Mouse (Mus musculus) MEL-GATA-1-ER (cell line): ENCODE measurements around the gene Hlcs.
A peak's percentile ranks its signal among the peaks of the same experiment; 100 is the strongest.

Experiments used
- DNase-seq: peaks from one replicate; pipeline ENCODE4 v3.0.0-alpha.2; 2012; ENCODE audit warnings: low read depth; ENCODE audit errors: extremely low read depth

Gene Hlcs

DNA sequence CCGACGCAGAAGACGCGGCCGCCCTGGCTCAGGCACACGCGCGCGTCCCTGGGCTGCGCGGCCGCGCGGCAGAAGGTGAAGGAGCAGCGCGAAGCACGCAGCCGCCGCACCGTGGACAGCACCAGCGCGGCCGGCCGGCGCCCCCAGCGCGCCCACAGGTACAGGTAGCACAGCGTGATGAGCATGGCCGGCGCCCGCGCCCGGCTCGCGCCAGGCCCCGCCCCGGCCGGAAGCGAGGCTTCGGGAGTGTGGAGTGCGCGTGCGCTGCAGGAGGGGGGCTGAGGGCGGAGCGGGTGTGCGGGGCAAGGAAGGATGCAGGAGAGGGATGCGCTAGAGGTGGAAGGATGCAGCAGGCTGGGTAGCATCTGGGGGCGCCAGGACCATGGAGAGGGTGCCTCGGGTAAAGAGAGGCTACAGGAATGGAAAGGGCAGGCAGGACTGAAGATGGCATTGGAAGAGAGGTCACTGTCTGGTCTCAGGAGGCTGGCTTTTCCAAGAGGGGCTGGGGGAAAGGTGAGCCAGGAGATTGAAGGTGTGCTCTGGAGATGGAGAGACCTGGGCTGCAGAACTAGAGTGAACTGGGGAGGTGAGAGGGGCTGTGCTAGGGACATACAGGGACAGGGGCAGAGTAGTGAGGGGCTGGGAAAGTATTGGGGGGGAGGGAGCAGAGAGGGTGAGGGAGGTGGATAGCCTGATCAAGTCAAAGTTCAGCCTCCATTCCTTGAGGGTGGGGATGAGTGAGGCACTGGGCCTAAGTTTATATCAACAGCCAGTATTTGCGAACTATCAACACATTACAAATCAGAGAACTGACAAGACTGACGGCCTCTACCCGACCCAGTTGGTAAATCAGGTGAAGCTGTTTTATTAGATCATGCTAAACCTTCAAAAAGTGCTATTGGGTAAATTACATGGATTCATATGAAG is 23.0 kb downstream of the Hlcs start:
- DNase-seq, result peak; percentile 26

DNA sequence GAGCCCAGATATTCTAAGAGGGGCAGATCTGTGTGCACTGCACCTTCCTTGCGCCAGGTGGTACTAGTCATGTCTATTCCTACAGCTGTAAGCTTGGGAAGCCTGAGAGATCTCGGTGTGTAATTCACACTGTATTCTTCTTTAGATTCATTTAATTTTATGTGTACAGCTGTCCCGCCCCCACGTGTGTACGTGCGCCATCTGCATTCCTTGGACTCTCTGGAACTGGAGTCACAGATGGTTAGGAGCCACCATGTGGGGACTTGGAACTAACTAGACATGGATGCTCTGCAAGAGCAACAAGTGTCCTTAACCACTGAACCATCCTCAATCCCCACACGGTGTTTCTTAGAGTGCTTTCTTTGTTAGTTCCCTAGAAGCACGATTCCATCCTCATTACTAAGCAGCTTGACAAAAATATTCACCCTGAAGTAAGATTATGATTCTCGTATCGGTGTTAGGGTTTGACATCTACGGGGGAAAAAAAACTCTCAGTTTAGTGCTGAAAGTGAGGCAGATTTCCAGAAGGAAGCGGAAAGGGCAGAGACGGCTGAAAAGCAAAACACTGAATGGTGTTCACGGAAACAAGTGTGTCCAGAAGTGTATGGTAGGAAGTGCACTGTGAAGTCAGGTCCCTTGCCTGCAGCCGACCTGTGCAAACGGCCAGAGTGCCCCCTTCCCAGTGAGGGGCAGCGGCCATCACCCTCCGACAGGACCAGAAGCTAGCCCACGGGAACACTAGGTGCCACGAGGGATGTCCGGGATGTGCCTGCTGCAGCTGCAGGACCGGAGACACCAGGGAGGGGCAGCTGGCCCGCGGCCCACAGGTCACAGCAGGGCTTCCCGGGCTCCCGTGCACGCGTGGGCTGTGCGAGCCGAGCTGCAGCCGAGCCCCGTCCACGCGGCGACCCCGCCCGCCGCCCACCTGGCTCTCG is 24.0 kb downstream of the Hlcs start:
- DNase-seq, result peak; percentile 15

DNA sequence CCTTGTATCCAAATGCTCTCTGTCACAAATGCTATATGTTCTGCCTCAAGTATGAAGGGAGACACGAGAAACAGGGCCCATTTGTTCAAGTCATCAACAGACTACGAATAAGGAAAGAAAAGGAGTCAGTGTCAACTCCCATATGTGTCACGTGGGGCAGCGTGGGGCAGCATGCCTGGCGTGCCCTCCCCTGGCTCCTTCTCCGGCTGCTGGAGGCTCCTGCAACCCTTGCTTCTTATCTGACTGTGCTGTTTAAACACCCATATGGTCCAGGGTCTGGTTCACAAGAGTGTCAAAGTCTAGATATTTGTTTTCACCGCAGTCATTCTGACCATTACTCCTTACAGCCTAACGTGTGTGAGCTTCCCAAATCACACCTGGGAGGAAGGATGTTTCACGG is 25.5 kb downstream of the Hlcs start:
- DNase-seq, result no peak

DNA sequence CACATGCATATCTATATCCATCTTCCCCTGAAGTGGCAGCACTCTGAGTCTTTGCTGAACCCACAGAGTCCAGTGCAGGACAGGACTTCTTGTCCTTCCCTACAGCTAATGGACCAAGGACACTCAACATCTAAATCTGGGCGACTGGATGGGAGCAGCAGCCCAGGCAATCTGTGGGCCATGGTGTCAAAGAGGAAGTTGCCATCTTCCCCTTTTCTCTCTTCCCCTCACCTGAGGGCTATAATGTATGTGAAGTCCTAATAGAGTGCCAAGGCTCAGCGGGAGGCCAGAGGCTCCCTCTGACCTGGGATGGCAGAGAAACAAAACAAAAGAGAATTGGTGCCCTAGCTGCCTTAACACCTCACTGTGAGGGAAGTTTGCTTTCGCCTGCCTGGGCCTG is 29.4 kb downstream of the Hlcs start:
- DNase-seq, result peak; percentile 23

DNA sequence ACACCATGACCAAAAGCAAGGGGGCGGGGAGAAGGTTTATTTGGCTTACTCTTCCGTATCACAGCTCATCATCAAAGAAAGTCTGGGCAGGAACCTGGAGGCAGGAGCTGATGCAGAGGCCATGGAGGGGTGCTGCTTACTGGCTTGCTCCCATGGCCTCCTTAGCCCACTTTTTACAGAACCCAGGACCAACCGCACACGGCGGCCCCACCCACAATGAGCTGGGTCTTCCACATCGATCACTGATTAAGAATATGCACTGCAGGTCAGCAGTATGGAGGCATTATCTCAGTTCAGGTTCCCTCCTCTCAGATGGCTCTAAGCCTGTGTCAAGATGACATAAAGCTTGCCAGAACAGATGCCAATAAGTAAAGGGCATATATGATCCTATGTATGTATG is 42.5 kb downstream of the Hlcs start:
- DNase-seq, result no peak

DNA sequence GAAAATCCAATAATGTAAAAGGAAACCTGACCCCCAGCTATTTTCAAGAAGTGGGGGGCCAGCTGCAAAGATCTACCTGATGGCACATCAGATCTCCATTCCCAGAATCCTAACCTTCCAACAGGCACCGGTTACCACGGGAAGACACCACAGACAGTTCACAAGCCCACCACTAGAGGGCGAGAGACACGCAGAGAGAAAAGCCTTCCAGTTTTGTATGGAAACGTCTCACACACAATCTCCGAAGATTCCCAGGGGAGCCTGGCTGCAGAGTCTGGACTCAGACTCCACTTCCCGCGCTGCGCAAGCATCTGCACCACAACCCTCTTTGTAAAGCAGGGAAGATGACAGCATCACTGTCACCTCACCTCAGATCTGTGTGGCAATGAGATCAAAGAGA is 43.7 kb downstream of the Hlcs start:
- peak; percentile 19 for DNase-seq

DNA sequence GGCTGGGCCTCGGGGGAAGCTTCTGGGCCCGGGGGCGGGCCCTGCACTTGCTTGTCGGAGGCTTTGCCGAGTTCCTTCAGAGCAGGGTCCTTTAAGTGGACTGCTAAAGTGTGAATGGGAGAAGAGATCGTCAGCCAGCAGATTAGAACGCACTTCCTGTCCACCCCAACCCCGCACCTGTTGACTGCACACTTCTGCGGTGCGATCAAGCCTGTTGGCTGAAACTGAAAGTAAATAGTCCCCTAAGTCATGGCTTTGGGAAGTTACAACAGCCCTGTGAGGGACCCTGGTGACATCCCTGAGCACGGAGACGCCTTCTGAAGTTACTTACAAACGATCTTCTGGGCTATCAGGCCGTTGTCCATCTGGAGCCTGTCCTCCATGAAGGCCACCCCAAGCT is 45.2 kb downstream of the Hlcs start:
- DNase-seq, result no peak

DNA sequence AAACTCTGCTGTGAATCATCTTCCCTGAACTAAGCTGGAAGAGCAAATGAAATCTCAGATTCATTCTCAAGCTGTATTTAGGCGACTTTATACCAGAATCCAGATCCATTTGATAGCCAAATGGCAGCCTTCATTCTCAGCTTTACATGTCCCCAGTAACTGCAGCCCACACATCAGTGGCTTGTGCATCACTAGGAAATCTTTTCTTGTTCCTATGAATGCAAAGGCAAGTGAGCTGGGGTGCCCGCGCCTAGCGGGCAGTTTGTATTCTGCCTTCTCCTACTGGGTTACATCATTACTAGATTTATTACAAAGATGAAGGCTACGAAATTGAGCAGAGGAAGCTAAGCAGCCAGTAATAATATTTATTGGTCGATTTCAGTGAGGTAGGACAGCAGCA is 48.8 kb downstream of the Hlcs start:
- DNase-seq, result no peak

DNA sequence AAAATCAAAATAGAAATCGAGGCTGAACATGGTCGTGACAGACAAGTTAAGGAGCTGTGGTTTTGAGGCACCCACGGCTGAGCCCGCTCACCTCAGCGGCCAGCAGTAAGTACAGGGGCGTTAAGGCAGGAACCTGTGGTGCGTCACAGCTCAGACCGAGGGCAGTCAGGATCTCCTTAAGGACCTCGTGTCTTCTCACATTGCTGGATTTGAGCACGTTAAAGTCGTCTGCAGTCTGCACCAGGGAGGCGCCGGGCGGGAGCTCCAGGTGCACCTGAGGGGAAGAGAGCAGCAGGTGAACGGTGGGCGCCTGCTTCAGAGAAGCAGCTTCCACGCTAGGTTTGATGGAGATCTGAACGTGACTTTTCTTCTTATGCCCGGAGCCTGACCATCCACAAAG is 50.9 kb downstream of the Hlcs start:
- DNase-seq, result no peak

DNA sequence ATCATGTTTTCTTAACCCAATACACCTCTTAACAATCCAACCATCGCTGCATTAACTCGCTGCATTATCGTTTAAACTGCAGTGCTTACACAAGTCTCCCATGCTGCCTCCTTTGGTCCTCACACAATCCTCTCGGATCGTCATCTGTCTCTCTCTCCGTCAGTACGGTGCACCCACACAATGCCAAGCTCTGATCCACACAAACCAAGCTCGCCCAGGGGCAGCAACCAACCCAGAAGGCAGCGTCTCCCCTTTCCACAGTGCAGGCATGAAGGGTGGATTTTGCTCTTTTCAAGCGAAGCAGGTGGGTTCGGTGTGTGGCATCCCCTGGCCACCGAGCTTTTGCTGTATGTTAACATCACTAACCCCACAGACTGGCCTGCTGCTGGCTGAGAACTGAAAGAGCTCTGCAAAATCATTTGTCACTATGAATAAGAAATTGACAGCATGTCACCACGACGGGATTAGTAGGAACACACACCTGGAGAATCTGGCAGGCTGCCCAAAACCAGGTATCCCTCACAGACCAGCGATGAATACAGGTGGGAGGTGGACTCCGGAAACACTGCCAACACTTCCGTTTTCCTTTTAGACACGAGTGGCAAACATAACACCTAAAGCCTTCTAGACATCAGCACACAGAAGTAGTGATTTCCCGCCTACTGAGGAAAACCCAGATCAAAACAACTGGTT is 52.3 kb downstream of the Hlcs start:
- DNase-seq, result no peak

DNA sequence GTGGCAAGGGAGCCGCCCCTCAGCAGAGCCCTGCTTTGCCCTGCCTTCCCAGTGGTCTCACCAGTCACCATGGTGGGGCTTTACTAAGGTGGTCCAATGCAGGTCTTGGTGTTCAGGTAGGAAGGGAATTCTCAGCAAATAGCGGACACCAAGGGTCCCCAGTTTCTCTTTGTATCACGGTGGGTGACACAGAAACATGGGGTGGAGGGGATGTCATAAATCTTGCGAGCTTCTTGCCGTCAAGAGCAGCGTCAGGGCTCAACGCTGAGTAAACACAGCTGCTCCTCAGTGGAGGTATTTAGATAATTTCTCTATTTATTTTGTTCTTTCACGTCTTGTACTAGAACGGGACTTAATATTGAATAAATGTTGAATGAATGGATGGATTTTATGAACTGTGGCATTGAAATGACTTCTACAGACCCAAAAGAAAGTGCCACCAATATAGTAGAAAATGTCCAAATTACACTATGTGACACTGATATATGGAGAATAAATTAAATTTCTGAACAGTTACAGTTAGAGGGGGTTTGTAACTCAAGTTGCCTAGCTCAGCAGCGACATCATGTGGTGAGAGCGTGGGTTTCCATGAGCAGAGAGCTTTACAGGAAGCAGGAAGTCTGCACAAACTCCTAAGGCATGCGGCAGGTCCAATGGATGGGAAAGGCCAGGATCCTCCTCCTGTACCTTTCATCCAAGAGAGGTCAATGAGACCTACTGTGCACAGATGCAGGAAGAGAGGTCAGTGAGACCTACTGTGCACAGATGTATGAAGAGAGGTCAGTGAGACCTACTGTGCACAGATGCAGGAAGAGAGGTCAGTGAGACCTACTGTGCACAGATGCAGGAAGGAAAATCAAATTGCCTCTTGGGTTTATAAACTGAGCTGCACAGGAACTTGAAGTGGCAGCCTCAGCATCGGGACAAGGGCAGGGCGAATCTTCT is 54.7 kb downstream of the Hlcs start:
- peak; percentile 64 for DNase-seq

DNA sequence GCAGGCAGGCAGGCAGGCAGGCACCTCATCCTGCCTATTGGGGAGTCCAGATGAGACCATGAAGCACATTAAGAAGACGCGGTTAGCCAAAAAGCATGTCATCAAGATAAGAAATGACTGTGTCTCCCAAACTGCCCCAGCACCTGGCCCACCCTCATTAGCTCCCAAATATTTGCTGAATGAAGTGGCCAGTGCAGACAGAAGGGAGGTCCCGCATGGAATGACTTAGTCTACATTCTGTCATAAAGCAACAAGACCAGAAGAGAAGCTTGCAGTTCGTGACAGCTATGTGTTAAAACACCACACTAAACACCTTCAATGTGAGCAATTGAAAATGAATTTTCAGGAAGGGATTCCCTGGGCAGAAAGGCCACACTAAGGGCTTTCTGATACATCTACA is 57.8 kb downstream of the Hlcs start:
- no peak for DNase-seq

DNA sequence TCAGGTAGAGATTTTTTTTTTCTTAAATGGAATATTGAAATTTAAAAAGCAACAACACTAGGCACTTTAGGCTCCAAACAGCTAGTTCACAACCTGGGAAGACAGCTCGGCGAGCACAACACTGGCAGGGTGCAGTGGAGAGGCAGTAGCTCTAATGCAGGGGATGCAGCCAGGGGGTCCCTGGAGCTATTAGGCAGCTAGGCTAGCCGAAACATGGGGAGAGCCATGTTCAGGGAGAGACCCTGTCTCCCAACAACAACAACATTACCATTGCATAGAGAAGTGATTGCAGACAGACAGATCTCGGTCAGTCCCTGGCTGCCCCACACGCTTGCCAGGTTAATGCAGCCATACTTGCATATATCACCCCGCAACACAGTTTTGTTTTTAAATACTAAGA is 58.3 kb downstream of the Hlcs start:
- DNase-seq, result no peak

DNA sequence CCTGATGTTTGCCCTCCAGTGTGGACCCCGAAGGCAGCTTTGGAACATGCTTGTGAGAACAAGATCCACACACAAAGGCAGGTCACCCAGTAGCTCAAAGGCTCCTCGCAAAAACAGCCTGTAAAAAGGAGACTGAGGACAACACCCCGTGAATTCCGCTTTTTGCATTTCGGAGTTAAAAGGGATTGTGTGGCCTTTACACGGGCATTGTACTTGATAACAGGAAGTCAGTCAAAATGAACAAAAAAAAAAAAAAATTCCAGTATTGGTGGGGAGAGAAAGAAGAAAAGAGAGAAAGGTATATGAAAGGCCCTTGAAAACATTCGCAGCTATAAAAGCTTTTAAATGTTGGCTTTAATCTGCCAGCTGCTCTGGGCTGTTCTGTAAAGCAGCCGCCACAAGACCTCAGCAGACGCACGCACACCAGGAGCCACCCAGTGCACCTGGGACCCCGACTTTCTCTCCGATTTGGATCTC is 58.9 kb downstream of the Hlcs start:
- no peak for DNase-seq

DNA sequence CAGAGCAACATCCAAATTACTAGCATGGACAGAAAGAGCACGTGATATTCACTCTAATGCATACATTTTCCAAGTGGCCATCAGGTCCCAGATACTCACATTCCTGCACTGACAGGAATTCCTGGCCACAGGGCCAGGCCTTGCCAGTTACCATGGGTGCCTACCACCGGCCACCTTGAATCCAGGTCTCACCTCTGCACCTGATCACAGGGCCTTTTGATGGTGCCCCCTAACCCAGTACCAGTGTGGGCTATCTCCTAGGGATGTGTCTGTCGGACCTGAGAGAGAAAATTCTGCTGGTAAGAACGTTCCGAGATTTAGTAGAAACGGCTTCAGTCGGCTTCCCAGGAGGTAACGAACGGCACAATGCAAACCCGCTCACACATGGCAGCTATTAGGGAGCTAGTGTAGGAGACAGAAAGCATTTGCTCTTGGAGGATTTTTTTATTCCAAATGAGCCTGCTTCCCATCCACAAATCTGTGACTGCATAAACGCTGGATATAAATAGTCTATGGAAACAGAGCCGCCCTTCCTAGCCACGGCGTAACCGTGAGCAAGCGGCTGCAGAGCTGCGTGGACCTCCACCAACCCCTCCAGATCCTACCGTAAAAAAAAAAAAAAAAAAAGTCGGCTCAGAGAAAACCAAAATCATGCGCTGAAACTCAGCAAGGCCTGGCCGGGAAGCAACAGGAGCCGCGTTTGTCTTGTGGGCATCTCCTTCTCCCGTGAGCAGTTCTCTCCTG is 59.5 kb downstream of the Hlcs start:
- no peak for DNase-seq

DNA sequence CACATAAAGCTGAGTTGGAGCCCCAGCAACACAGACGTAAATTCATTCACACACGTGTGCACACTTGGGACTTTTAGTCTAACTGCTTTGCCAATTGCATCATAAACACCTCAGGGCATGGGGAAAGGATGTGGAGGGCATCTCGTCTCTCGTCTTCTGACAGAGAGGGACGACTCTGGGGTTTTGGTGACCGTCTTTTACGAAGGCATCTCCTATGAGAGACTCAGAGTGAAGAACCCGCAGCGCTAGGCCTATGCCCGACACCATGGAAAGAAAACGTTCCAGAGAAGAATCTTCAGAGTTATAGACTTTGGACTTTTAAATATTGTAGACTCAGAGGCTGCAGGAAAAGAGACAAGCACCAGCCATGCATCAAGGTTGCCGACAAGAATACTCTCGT is 61.6 kb downstream of the Hlcs start:
- no peak for DNase-seq

DNA sequence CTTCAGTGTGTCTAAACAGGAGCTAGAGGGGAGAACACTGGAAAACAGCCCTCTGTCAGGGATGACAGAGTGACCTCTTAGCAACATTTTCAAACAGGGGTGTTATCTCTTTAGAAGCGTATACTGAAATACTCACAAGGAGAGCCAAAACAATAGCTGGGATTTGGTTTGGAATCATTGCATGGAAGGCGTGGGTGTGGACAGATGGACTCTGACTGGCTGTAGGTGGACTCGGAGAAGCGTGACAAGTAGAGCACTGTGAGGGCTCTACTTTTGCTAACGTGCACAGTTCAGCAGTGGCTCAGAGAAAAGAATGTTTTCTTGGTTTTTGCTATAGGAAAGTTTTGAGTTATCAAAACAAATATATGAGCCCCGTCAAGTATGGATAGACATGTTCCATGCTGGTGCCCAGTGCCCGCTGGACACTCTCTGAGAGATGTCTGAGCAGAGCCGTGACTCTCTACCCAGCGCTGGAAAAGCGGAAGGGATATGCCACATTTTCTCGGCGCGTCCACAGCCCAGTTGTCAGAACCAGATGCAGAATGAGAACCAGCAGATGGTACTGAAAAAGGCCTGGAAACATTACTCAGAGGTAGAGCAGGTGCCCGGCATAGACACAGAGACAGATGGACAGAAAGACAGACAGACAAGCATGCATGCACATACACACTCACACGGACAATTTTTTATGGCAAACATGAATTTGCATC is 62.6 kb downstream of the Hlcs start:
- no peak for DNase-seq

DNA sequence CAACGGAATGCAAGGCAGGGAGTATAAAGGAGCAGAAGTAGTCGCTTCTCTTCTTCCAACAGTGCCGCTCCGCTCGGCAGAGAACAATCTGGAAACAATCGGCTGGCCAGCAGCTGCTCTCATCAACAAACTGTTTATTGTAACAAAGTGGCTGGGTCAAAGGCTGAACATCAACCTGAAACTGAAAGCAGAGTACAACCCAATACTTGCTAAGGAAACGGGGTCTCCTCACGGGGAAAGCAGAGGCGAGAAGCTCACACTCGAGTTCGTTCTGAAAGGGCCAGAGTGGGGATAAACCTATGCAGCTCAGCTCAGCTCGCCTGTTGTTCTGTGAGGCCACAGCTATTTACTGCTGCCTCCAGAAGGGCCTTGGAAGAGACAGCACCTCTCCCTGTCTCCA is 63.2 kb downstream of the Hlcs start:
- DNase-seq, result no peak

DNA sequence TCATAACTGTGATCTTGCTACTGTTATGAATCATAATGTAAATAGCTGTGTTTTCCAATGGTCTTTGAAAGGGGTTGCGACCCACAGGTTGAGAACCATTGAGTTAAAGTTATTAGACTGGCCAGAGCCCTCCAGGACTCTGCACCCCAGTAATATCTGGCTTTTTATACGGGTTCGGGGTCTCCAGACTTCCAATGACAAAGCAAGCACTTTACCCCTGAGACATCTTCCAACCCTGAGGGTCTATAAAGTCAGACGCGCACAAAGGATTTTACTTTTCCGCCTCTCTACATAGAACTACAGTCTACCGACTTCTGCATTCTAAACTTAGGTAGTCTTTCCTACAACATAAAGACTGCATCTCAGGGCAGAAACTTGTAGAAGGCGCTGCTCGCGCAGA is 63.7 kb downstream of the Hlcs start:
- DNase-seq, result no peak
